8 mouse cellular contexts compared by ENCODE assay signal in the genomic region with DNA sequence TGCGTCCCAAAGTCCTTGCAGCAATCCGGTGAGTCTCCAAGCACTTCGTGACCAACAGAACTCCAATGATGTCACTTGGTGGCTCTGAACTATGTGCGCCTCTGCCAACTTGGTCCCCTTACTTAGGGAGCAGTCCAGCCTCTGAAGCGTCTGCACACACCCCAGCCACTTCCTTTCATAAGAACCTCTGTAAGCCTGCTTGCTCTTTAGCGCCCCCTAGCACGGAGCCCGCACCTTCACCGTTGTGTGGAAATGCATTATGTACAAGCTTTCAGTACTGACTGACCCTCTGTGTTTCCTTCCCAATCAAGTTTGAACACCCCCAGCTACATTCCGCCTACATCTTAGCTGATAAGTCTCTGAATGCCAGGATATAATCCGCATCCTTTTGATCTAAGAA.
DNase-seq lines count a peak whose midpoint lies in the region; ATAC-seq and TF ChIP-seq lines count a peak whose summit lies in the region.

No protein-coding gene starts in this region.

- H3K9ac ChIP-seq in forebrain, embryonic 12.5 days: no peak overlapping the region
- H3K9ac ChIP-seq in forebrain, embryonic 13.5 days: no peak overlapping the region
- no peak overlapping the region for H3K9ac ChIP-seq in limb, embryonic 14.5 days (ENCODE audit: low read depth, low read length, severe bottlenecking)

- TF ChIP-seq POLR2A in bone marrow macrophage, adult 2 months (IDR thresholded peaks at IDR 0.05; ENCODE audit: borderline replicate concordance, low read depth, low read length): no peak
- TF ChIP-seq POLR2A in limb, embryonic 14.5 days (IDR thresholded peaks at IDR 0.05; ENCODE audit: borderline replicate concordance, extremely low read depth, insufficient read depth, insufficient read length): no peak

- ATAC-seq in forebrain, embryonic 12.5 days (ENCODE audit: low FRiP score): peak; percentile 44; the same call in 1 of the 2 replicates
- no peak for ATAC-seq in forebrain, embryonic 13.5 days
- ATAC-seq in limb, embryonic 14.5 days (ENCODE audit: low FRiP score, low read depth): no peak

- H3K4me3 ChIP-seq in forebrain, embryonic 12.5 days (replicated peaks): no peak overlapping the region
- no peak overlapping the region for H3K4me3 ChIP-seq in forebrain, embryonic 13.5 days
- no peak overlapping the region for H3K4me3 ChIP-seq in bone marrow macrophage, adult 2 months (ENCODE audit: insufficient read depth, low read length)
- H3K4me3 ChIP-seq in limb, embryonic 14.5 days (replicated peaks; ENCODE audit: low read length): no peak overlapping the region

- WGBS in forebrain, embryonic 12.5 days: 55% methylated on average over 11 of the region's 11 CpGs
- WGBS in forebrain, embryonic 13.5 days: 59% methylated on average over 11 of the region's 11 CpGs
- 67% methylated on average over 11 of the region's 11 CpGs for WGBS in limb, embryonic 14.5 days

- peaks cover 13% of the 10 kb centered on the region; the same call in 1 of the 2 replicates for H3K4me1 ChIP-seq in forebrain, embryonic 12.5 days
- peaks cover 17% of the 10 kb centered on the region for H3K4me1 ChIP-seq in forebrain, embryonic 13.5 days
- peaks cover 2% of the 10 kb centered on the region; the same call in 1 of the 2 replicates for H3K4me1 ChIP-seq in bone marrow macrophage, adult 2 months (ENCODE audit: control insufficient read depth, insufficient read depth, low read length)
- H3K4me1 ChIP-seq in limb, embryonic 14.5 days (ENCODE audit: control insufficient read depth, insufficient read depth, low read length): peaks cover 6% of the 10 kb centered on the region

- TF ChIP-seq CTCF in bone marrow macrophage, adult 2 months (IDR thresholded peaks at IDR 0.05; ENCODE audit: low read depth, low read length): peak; percentile 43

- H3K4me2 ChIP-seq in forebrain, embryonic 12.5 days: no peak overlapping the region
- H3K4me2 ChIP-seq in forebrain, embryonic 13.5 days: no peak overlapping the region
- no peak overlapping the region for H3K4me2 ChIP-seq in limb, embryonic 14.5 days (replicated peaks; ENCODE audit: low read depth, low read length, severe bottlenecking)

- peak; percentile 76 for DNase-seq in A20 (ENCODE audit: low read depth, low spot score)
- peak; percentile 18 for DNase-seq in limb, embryonic 14.5 days (ENCODE audit: low spot score)
- DNase-seq in spleen, adult 12 weeks (ENCODE audit: low spot score): peak; percentile 5
- DNase-seq in layer of hippocampus, postnatal 36 days: no peak
- DNase-seq in layer of hippocampus, adult 11-12 months (ENCODE audit: low spot score): no peak

- no peaks in the 10 kb centered on the region for H3K27me3 ChIP-seq in forebrain, embryonic 12.5 days
- H3K27me3 ChIP-seq in forebrain, embryonic 13.5 days: no peaks in the 10 kb centered on the region
- H3K27me3 ChIP-seq in limb, embryonic 14.5 days (ENCODE audit: control insufficient read depth, insufficient read depth, low read length): no peaks in the 10 kb centered on the region

- no peak overlapping the region for H3K27ac ChIP-seq in forebrain, embryonic 12.5 days
- H3K27ac ChIP-seq in forebrain, embryonic 13.5 days: no peak overlapping the region
- H3K27ac ChIP-seq in bone marrow macrophage, adult 2 months (ENCODE audit: insufficient read depth, low read depth, low read length): no peak overlapping the region
- H3K27ac ChIP-seq in limb, embryonic 14.5 days (replicated peaks; ENCODE audit: low read depth, low read length): no peak overlapping the region

- H3K9me3 ChIP-seq in forebrain, embryonic 12.5 days: no peaks in the 10 kb centered on the region
- H3K9me3 ChIP-seq in forebrain, embryonic 13.5 days (replicated peaks): no peaks in the 10 kb centered on the region
- no peaks in the 10 kb centered on the region for H3K9me3 ChIP-seq in limb, embryonic 14.5 days (ENCODE audit: control insufficient read depth, low read length)

- H3K36me3 ChIP-seq in forebrain, embryonic 12.5 days (replicated peaks): no peaks in the 10 kb centered on the region
- no peaks in the 10 kb centered on the region for H3K36me3 ChIP-seq in forebrain, embryonic 13.5 days (ENCODE audit: poor library complexity, severe bottlenecking)
- peaks cover 20% of the 10 kb centered on the region; the same call in 1 of the 2 replicates for H3K36me3 ChIP-seq in limb, embryonic 14.5 days (ENCODE audit: control insufficient read depth, insufficient read depth, low read length)

Comparison
In these comparisons a context has a peak if more than half of its experiments do, and no peak if none do; other contexts are left out.
1. DNase-seq: peak in A20 (single experiment), limb, embryonic 14.5 days (single experiment) and spleen, adult 12 weeks (single experiment); none in layer of hippocampus, postnatal 36 days (0 of 2) and layer of hippocampus, adult 11-12 months (single experiment).